In the genomic region with DNA sequence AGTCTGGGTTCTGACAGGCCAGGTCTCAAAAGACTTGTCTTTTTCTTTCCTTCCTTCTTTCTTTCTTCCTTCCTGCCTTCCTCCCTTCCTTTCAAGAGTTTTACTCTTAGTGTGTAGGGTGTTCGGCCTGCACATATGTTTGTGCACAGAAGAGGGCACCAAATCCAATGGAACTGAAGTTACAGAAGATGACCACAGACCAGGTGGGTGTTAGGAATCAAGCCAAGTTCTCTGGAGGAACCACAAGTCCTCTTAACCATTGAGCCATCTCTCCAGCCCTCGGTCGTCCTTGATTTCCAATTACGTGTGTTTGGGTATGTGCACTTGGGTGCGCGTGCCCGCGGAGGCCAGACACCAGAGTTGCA, we compare ENCODE assay signal across 8 mouse cellular contexts. TPM values are rescaled to one million over a fixed set of nuclear protein-coding genes. Genes with fewer than 3 reads are reported as not detected.
DNase-seq lines count a peak whose midpoint lies in the region; ATAC-seq and TF ChIP-seq lines count a peak whose summit lies in the region.

No protein-coding gene starts in this region.

- 9% methylated on average over 8 of the region's 8 CpGs for WGBS in intestine, postnatal 0 days
- 16% methylated on average over 8 of the region's 8 CpGs for WGBS in neural tube, embryonic 14.5 days

- H3K4me2 ChIP-seq in intestine, postnatal 0 days (replicated peaks; ENCODE audit: low read depth), result peak overlapping the region; percentile 82
- peak overlapping the region; percentile 70 for H3K4me2 ChIP-seq in neural tube, embryonic 14.5 days (ENCODE audit: low read depth, low read length)

- TF ChIP-seq POLR2A in cortical plate, adult 2 months (IDR thresholded peaks at IDR 0.05; ENCODE audit: extremely low read depth, insufficient read depth, low read length), result no peak

- TF ChIP-seq CTCF in left cerebral cortex, adult 2 months (IDR thresholded peaks at IDR 0.05), result no peak
- no peak for TF ChIP-seq CTCF in cortical plate, adult 2 months (IDR thresholded peaks at IDR 0.05; ENCODE audit: extremely low read depth, insufficient read depth, low read length)
- TF ChIP-seq CTCF in intestine, postnatal 0 days (IDR thresholded peaks at IDR 0.05; ENCODE audit: low read depth), result no peak

- peak overlapping the region; percentile 88; the same call in 1 of the 2 replicates for H3K9ac ChIP-seq in intestine, postnatal 0 days (ENCODE audit: low read depth, low read length)
- peak overlapping the region; percentile 90 for H3K9ac ChIP-seq in neural tube, embryonic 14.5 days (replicated peaks; ENCODE audit: low read depth, low read length)

- 0 out of 2 replicates have a peak, but pooled peaks cover 2% of the 10 kb centered on the region for H3K36me3 ChIP-seq in intestine, postnatal 0 days (ENCODE audit: control insufficient read depth, insufficient read depth)
- H3K36me3 ChIP-seq in neural tube, embryonic 14.5 days (ENCODE audit: control insufficient read depth, insufficient read depth, low read length), result no peaks in the 10 kb centered on the region

- no peaks in the 10 kb centered on the region for H3K27me3 ChIP-seq in intestine, postnatal 0 days (replicated peaks; ENCODE audit: control insufficient read depth, insufficient read depth, low read length)
- no peaks in the 10 kb centered on the region for H3K27me3 ChIP-seq in neural tube, embryonic 14.5 days (ENCODE audit: control insufficient read depth, insufficient read depth, low read length)

- peak; percentile 58 for ATAC-seq in intestine, postnatal 0 days
- no peak for ATAC-seq in neural tube, embryonic 14.5 days (ENCODE audit: low read depth)

- H3K4me1 ChIP-seq in cortical plate, adult 2 months (ENCODE audit: control insufficient read depth, insufficient read depth, low read length), result 0 out of 2 replicates have a peak, but pooled peaks cover 5% of the 10 kb centered on the region
- peaks cover 9% of the 10 kb centered on the region; the same call in 1 of the 2 replicates for H3K4me1 ChIP-seq in intestine, postnatal 0 days (replicated peaks; ENCODE audit: control insufficient read depth, insufficient read depth, low read length)
- peaks cover 10% of the 10 kb centered on the region; the same call in 1 of the 2 replicates for H3K4me1 ChIP-seq in neural tube, embryonic 14.5 days (ENCODE audit: control insufficient read depth, insufficient read depth, low read length)

- no peak for DNase-seq in left cerebral cortex, adult 2 months (ENCODE audit: extremely low spot score in 1 of 2, low spot score in 2 of 2)
- no peak for DNase-seq in left cerebral cortex, adult 9 months (ENCODE audit: low spot score in 2 of 2)
- DNase-seq in adrenal gland, postnatal 10 days, result no peak
- DNase-seq in urinary bladder, postnatal 14 days (ENCODE audit: low spot score), result no peak
- DNase-seq in kidney, postnatal 36 days, result no peak

- peak overlapping the region; percentile 97 for H3K27ac ChIP-seq in left cerebral cortex, adult 2 months
- no peak overlapping the region for H3K27ac ChIP-seq in cortical plate, adult 2 months (ENCODE audit: insufficient read depth, low read length)
- H3K27ac ChIP-seq in intestine, postnatal 0 days (ENCODE audit: low read depth, low read length), result peak overlapping the region; percentile 97
- H3K27ac ChIP-seq in neural tube, embryonic 14.5 days (ENCODE audit: low read depth, low read length), result no peak overlapping the region

- no peaks in the 10 kb centered on the region for H3K9me3 ChIP-seq in intestine, postnatal 0 days (ENCODE audit: control insufficient read depth)
- no peaks in the 10 kb centered on the region for H3K9me3 ChIP-seq in neural tube, embryonic 14.5 days (ENCODE audit: control insufficient read depth, low read length)

- peak overlapping the region; percentile 99 for H3K4me3 ChIP-seq in left cerebral cortex, adult 2 months
- peak overlapping the region; percentile 100 for H3K4me3 ChIP-seq in cortical plate, adult 2 months (ENCODE audit: insufficient read depth, low read length)
- peak overlapping the region; percentile 73 for H3K4me3 ChIP-seq in intestine, postnatal 0 days (ENCODE audit: low read depth, low read length)
- H3K4me3 ChIP-seq in neural tube, embryonic 14.5 days (ENCODE audit: low read depth, low read length), result peak overlapping the region; percentile 99

- intact Hi-C loops in left cerebral cortex, adult 2 months (cut with DNase I), result no loop called here

RNA-seq across cellular contexts. Expression of gene Nr2c1, which starts 0.5 kb away (rescaled TPM):
- 1 to 10 TPM; 7.7 to 9.1 TPM for total RNA-seq in left cerebral cortex, adult 2 months (2021)
- polyA plus RNA-seq in cortical plate, adult 2 months (2012; rRNA removed), result 7.1 and 7.5 TPM in 2 replicates
- 3.8 and 4.2 TPM in 2 replicates for polyA plus RNA-seq in intestine, postnatal 0 days (2015; fragmentation: Nextera tagmentation; extraction: Ambion mirVana)
- polyA plus RNA-seq in neural tube, embryonic 14.5 days (2014; fragmentation: Nextera tagmentation; extraction: Ambion mirVana), result 8.4 and 9.7 TPM in 2 replicates
- total RNA-seq in adrenal gland, postnatal 10 days (2021), result 10 to 100 TPM; 13.1 to 16.4 TPM

RNA-seq across cellular contexts. Expression of gene Ndufa12, which starts 51.1 kb away (rescaled TPM):
- 100 to 1,000 TPM; 218 to 239 TPM for total RNA-seq in left cerebral cortex, adult 2 months (2021)
- 225 and 233 TPM in 2 replicates for polyA plus RNA-seq in cortical plate, adult 2 months (2012; rRNA removed)
- 534 and 563 TPM in 2 replicates for polyA plus RNA-seq in intestine, postnatal 0 days (2015; fragmentation: Nextera tagmentation; extraction: Ambion mirVana)
- 427 and 462 TPM in 2 replicates for polyA plus RNA-seq in neural tube, embryonic 14.5 days (2014; fragmentation: Nextera tagmentation; extraction: Ambion mirVana)
- total RNA-seq in adrenal gland, postnatal 10 days (2021), result 100 to 1,000 TPM; 485 to 536 TPM

Comparison
In these comparisons a context has a peak if more than half of its experiments do, and no peak if none do; other contexts are left out.
1. H3K27ac ChIP-seq: peak in left cerebral cortex, adult 2 months (single experiment) and intestine, postnatal 0 days (single experiment); none in cortical plate, adult 2 months (single experiment) and neural tube, embryonic 14.5 days (single experiment).
2. Peak in every context shown above with its lines, with median percentiles within 50 percentile points of each other: H3K4me3 ChIP-seq.